Mouse (Mus musculus): Measurements from ENCODE around the gene Slc31a2.

The Slc31a2 gene

DNA sequence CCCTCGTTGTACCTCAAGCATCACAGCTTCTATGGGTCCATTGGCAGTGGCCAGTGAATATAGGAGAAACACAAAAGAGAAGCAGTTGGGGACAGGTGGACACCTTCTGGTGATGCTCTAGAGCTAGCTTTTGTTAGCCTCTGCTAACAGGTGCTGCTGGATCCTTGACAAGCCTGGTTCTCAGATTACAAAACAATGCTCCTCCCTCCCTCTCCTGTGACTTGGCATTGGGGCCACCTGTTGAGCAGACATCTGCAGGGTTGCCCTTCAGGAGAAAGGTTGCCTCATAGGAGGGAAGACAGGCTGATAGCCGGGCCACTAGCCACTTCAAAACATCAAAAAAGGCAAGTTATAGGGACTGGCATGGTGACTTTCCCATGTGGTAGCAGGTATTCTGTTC is at the start of gene Slc31a2:
Slc31a2 (plus strand) TSS at position 287 of the 400 bp plus-strand sequence.
- no peak for DNase-seq (ENCODE audit: low spot score in 2 of 2)

DNA sequence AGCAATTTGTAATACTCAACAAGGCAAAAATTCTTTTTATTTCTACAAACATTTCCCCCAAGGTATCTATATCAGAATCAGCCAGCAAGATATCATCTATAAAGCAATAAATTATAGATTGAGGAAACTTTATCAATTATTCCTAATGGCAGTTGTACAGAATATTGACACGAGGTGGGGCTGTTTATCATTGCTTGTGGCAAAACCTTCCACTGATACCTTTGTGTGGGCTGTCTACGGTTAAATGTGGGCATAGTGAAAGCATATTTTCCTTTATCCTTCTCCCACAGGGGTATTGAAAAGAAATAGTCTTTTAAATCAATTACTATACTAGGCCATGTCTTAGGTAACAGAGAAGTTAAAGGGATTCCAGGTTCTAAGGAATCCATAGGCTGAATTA is 48.9 kb upstream of the Slc31a2 start:
- DNase-seq (ENCODE audit: low spot score in 2 of 2): no peak

GRCm38 (mm10) chr4:62228391-62228790 is 34.0 kb upstream of the Slc31a2 start:
- DNase-seq (ENCODE audit: low spot score in 2 of 2): no peak

DNA sequence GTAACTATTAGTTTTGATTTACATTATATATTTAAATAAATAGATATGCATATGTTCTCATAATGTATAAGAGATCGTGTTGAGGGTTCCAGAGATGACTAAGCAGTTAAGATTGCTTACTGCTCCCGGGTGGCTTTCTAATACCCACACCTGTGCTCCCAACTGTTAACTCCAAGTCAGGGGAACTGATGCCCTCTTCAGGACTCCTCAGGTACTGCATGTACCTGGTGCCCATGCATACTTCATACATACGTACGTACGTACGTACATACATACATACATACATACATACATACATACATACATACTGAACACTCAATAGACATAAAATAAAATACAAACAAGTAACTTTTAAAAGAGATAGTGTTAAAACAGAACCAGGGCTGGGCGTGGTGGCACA is 32.9 kb upstream of the Slc31a2 start:
- no peak for DNase-seq (ENCODE audit: low spot score in 2 of 2)

GRCm38 (mm10) chr4:62230153-62230552 is 32.2 kb upstream of the Slc31a2 start:
- no peak for DNase-seq (ENCODE audit: low spot score in 2 of 2)

GRCm38 (mm10) chr4:62230769-62231168 is 31.6 kb upstream of the Slc31a2 start, which contains the start of gene Zfp37:
Gene Zfp37, minus strand, starts transcription at chr4:62231047.
- peak in 1 of 2 experiments; percentile 60 for DNase-seq (ENCODE audit: low spot score in 2 of 2)

DNA sequence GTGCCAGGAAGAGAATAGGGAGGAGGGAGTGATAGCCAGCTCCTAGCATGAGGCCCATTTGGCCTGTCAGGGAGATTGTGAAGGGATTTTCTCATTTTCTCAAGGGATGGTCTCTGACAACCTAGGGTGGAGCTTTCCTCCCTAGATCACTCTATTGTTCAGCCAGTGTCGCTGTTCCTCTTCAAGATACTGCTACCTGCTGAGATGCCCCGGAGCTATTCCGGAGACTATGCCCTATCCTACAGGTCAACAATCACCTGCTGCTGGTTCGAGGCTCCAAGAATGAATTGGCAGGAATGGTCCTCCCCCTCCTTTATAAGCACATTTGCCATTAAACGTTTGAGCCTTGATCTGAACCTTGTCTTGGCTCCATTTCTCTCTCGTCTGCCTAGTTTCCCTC is 21.8 kb upstream of the Slc31a2 start:
- DNase-seq (ENCODE audit: low spot score in 2 of 2): peak in 1 of 2 experiments; percentile 30

GRCm38 (mm10) chr4:62248328-62248727 is 14.0 kb upstream of the Slc31a2 start:
- DNase-seq (ENCODE audit: low spot score in 2 of 2): peak in 1 of 2 experiments; percentile 50

- peak in 1 of 2 experiments; percentile 55 for DNase-seq (ENCODE audit: low spot score in 2 of 2)
These were observed 11.3 kb upstream of the Slc31a2 start for GRCm38 (mm10) chr4:62250896-62251544.

GRCm38 (mm10) chr4:62251776-62252175 is 10.6 kb upstream of the Slc31a2 start:
- peak in 1 of 2 experiments; percentile 35 for DNase-seq (ENCODE audit: low spot score in 2 of 2)

DNA sequence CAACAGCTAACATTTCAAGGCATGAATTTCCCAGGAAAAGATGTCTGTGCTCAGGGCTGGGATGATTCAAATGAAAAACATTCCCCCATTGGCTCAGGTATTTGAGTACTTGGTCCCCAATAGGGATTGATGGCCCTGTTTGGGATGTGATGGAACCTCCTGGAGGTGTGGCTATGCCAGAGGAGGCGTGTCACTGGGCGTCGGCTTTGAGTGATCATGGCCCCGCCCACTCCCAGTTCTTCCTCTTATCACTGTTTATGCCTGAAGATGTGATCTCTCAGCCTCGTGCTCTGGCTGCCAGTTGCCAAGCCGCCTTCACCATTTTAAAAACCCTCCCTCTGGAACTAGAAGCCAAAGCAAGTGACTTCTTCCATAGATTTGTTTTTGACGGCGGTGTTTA is 7.8 kb upstream of the Slc31a2 start:
- DNase-seq (ENCODE audit: low spot score in 2 of 2): peak in 1 of 2 experiments; percentile 41

GRCm38 (mm10) chr4:62256931-62257330 is 5.4 kb upstream of the Slc31a2 start:
- peak in 1 of 2 experiments; percentile 69 for DNase-seq (ENCODE audit: low spot score in 2 of 2)

DNA sequence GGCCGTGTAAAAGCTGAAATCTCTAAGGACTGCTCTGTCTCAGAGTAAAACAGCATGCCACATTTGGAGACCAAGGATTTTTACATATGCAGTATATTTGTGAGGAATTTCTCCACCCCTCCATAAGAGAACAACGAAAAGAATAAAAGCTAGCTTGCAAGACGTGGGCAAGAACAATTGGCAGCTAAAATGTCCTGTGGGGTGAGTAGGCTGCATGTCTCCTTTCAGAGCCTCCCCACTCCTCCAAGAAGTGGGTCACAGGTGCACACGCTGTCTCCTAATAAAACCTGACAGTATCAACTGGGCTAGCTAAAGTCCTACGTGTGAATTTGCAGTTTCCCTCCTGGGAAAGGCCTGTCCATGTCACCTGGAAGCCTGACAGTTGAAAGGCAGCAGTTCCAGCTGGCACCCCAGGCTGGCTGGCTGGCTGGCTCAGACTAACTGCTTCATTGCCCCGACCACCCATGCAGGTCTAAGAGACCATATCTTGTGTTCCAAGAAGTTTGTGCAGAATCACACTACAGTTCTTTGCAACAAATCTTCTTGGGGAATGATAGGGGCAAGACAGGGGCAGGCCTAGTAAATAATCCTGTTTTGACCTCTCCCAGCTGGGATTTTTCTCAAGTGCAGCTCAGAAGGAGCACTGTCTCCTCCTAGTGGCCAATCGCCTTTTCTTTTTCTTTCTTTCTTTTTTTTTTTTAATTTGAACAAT is 927 bp downstream of the Slc31a2 start:
- peak in 1 of 2 experiments; percentile 52 for DNase-seq (ENCODE audit: low spot score in 2 of 2)

GRCm38 (mm10) chr4:62265154-62265836 is 2.9 kb downstream of the Slc31a2 start:
- DNase-seq (ENCODE audit: low spot score in 2 of 2): peak in 1 of 2 experiments; percentile 47

GRCm38 (mm10) chr4:62266016-62266415 is 3.7 kb downstream of the Slc31a2 start:
- DNase-seq (ENCODE audit: low spot score in 2 of 2): peak in 1 of 2 experiments; percentile 49

DNA sequence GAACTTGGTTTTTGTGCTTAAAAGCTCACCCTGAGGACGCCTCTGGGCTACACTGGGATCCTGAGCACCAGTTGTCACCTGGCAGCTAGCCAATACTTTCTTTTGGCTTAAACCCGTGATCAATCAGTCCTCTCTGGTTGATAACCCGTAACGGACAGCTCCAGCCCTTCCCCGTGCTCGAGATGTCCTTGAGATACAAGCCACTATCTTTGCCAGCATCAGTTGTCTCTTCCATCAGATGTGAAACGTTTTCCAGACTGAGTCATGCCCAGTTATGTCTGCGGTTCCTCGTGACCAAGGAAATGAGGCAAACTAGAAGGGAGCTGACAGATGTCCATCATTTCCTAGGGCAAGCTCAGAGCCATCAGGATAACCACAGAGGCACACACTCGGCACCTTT is 4.7 kb downstream of the Slc31a2 start:
- DNase-seq (ENCODE audit: low spot score in 2 of 2): peak in 1 of 2 experiments; percentile 35

DNA sequence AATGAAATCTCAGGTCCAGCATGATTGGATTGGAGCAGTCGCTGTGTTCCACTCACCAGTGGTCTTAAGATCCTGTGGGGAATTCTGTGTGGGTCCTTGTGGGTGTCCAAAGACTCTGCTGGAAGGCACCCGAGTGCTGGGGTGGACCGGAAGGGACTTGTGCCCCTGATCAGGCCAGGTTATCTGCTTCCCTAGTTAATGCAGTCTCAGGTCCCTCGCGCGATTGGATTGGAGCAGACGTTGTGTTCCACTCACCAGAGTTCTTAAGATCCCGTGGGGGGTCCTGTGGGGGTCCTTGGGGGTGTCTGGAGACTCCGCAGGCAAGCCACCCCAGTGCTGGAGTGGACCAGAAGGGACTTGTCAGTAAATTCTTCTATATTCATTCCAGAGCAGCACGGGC is 10.3 kb downstream of the Slc31a2 start:
- DNase-seq (ENCODE audit: low spot score in 2 of 2): peak; percentile 10 to 50

DNA sequence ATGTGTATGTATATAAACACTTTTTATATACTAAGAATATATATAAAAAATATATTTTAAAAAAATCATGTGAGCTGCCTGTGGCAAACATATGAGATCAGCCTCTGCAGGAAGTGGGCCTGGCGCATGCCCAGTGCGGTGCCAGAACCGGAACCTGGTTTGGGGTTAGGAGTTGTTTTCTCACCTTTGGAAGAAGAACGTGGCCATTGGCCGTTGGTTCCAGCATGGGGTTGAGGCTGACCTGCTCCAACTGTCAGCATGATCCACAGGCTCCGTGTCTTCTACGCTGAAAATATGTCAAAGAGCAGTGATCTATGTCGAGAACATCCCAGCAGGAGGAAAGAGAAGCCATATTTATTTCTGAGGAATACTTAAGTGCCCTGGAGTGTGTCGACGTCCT is 11.6 kb downstream of the Slc31a2 start:
- peak; percentile 2 to 53 for DNase-seq (ENCODE audit: low spot score in 2 of 2)

DNA sequence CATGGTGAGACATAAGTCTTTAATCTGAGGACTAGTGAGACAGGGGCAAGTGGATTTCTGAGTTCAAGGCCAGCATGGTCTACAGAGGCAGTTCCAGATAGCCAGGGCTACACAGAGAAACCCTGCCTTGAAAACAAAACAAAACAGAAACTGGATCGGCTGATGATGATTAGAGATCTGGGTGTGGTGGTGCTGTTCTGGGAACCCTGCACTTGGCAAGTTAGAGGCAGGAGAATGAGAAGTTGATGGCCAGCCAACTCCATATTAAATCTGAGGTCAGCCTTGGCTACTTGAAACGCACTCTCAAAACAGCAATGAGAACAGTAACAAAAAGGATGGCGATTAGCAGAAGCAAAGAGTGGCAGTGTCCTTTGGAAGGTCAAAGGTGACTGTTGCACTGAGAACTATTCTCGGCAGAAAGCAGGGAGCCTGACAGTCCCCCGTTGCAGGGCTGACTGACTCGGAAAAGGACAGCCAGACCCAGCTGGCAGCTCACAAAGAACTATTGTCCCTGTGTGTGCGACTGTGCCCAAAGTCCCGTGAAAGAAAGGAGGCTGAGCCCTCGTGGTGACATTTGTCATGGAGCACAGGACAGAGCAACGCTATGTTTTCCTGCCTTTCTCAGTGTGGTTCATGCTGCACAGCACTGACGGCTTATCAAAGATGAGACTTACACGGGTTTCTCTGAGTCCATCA is 12.6 kb downstream of the Slc31a2 start:
- peak; percentile 8 to 50 for DNase-seq (ENCODE audit: low spot score in 2 of 2)

DNA sequence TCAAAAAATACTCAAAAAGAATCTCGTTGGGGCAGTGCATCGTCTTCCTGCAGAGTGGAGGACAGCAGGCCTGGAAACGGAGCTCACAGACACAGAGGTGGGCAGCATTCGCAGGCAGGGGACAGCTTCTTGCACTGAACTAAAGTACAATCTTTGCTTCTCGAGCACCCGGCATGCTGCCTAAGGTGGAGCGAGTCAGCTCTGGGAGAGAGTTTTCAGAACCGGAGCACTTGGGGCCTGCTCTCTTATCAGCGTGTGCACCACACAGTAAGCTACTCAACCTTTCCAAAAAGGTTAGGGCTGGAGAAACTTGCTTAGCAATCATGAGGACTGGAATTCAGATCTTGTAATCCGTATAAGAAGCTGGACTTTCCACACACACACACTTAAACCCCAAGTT is 14.3 kb downstream of the Slc31a2 start:
- DNase-seq (ENCODE audit: low spot score in 2 of 2): peak; percentile 2 to 35

DNA sequence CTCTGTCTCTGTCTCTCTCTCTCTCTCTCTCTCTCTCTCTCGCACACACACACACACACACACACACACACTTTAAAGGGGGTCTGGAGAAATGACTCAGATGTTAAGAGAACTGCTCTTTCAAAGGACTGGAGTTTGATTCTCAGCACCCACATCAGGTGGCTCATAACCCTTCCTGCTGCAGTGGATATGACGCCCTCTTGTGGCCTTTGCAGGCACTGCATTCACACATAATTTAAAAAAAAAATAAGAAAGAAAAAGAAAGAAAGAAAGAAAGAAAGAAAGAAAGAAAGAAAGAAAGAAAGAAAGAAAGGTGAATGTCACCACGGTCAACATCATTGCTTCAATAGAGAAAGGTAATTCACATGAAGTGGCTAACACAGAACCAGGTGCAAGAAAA is 14.9 kb downstream of the Slc31a2 start:
- peak; percentile 7 to 36 for DNase-seq (ENCODE audit: low spot score in 2 of 2)

GRCm38 (mm10) chr4:62278081-62278480 is 15.7 kb downstream of the Slc31a2 start:
- DNase-seq (ENCODE audit: low spot score in 2 of 2): no peak

Data from spleen, postnatal 4 days (tissue).